Mouse (Mus musculus): ENCODE measurements at regions not wholly inside any gene's neighbourhood (a gene's known extent, or its start where the extent isn't known, plus 50 kb on each side); places are given as distances from the start of the nearest gene placed in this dataset.

GRCm38 (mm10) chr12:13724511-13724910, 427.3 kb downstream of the Fam84a start:
- Histone ChIP-seq H3K4me3 (no peak overlapping the region), H3K4me1 (no peaks in the 10 kb centered on the region), H3K27me3 (no peaks in the 10 kb centered on the region), H3K9me3 (no peaks in the 10 kb centered on the region), H3K36me3 (no peaks in the 10 kb centered on the region), H3K27ac (no peak overlapping the region), H3K4me2 (replicated peaks) (no peak overlapping the region), H3K9ac (no peak overlapping the region)
- 82% methylated on average over 2 of the region's 2 CpGs for WGBS
- ATAC-seq (ENCODE audit: insufficient number of reproducible peaks, insufficient read depth, low FRiP score, low TSS enrichment): no peak

- 78% methylated on average over 3 of the region's 3 CpGs for WGBS
- Histone ChIP-seq H3K4me3 (no peak overlapping the region), H3K9me3 (no peaks in the 10 kb centered on the region), H3K4me2 (replicated peaks) (no peak overlapping the region), H3K27me3 (no peaks in the 10 kb centered on the region), H3K4me1 (no peaks in the 10 kb centered on the region), H3K36me3 (no peaks in the 10 kb centered on the region), H3K27ac (no peak overlapping the region), H3K9ac (no peak overlapping the region)
- no peak for ATAC-seq (ENCODE audit: insufficient number of reproducible peaks, insufficient read depth, low FRiP score, low TSS enrichment)
Measured at GRCm38 (mm10) chr12:13709806-13710205, 440.9 kb downstream of the Nbas start.

- Histone ChIP-seq H3K4me2 (replicated peaks) (no peak overlapping the region), H3K4me3 (no peak overlapping the region), H3K9ac (no peak overlapping the region), H3K27me3 (no peaks in the 10 kb centered on the region), H3K36me3 (no peaks in the 10 kb centered on the region), H3K9me3 (no peaks in the 10 kb centered on the region), H3K4me1 (no peaks in the 10 kb centered on the region), H3K27ac (no peak overlapping the region)
- ATAC-seq (ENCODE audit: insufficient number of reproducible peaks, insufficient read depth, low FRiP score, low TSS enrichment): no peak
- WGBS: 79% methylated on average over 5 of the region's 5 CpGs
Measured at GRCm38 (mm10) chr12:13707747-13708146, 438.8 kb downstream of the Nbas start.

GRCm38 (mm10) chr12:13706510-13706909, 437.6 kb downstream of the Nbas start:
- H3K4me2 ChIP-seq (replicated peaks): no peak overlapping the region
- H3K27me3 ChIP-seq: no peaks in the 10 kb centered on the region
- WGBS: 67% methylated on average over 4 of the region's 4 CpGs
- peak; percentile 60; the same call in 1 of the 2 replicates for ATAC-seq (ENCODE audit: insufficient number of reproducible peaks, insufficient read depth, low FRiP score, low TSS enrichment)
- no peaks in the 10 kb centered on the region for H3K4me1 ChIP-seq
- H3K9ac ChIP-seq: no peak overlapping the region
- no peaks in the 10 kb centered on the region for H3K9me3 ChIP-seq
- H3K27ac ChIP-seq: no peak overlapping the region
- H3K36me3 ChIP-seq: no peaks in the 10 kb centered on the region
- no peak overlapping the region for H3K4me3 ChIP-seq

GRCm38 (mm10) chr12:13703604-13704003, 434.7 kb downstream of the Nbas start:
- H3K9me3 ChIP-seq: no peaks in the 10 kb centered on the region
- no peaks in the 10 kb centered on the region for H3K27me3 ChIP-seq
- WGBS: 89% methylated on average over 3 of the region's 3 CpGs
- no peaks in the 10 kb centered on the region for H3K36me3 ChIP-seq
- H3K4me2 ChIP-seq (replicated peaks): no peak overlapping the region
- no peak for ATAC-seq (ENCODE audit: insufficient number of reproducible peaks, insufficient read depth, low FRiP score, low TSS enrichment)
- no peak overlapping the region for H3K4me3 ChIP-seq
- no peak overlapping the region for H3K9ac ChIP-seq
- H3K27ac ChIP-seq: no peak overlapping the region
- H3K4me1 ChIP-seq: no peaks in the 10 kb centered on the region

- no peaks in the 10 kb centered on the region for H3K9me3 ChIP-seq
- H3K27ac ChIP-seq: no peak overlapping the region
- H3K36me3 ChIP-seq: no peaks in the 10 kb centered on the region
- H3K9ac ChIP-seq: no peak overlapping the region
- H3K4me1 ChIP-seq: no peaks in the 10 kb centered on the region
- no peak for ATAC-seq (ENCODE audit: insufficient number of reproducible peaks, insufficient read depth, low FRiP score, low TSS enrichment)
- no peak overlapping the region for H3K4me3 ChIP-seq
- 86% methylated on average over 2 of the region's 2 CpGs for WGBS
- H3K27me3 ChIP-seq: no peaks in the 10 kb centered on the region
- H3K4me2 ChIP-seq (replicated peaks): no peak overlapping the region
Measured at GRCm38 (mm10) chr12:13699858-13700257, 430.9 kb downstream of the Nbas start.

GRCm38 (mm10) chr12:13698834-13699233, 429.9 kb downstream of the Nbas start:
- Histone ChIP-seq H3K9me3 (no peaks in the 10 kb centered on the region), H3K4me1 (no peaks in the 10 kb centered on the region), H3K4me2 (replicated peaks) (no peak overlapping the region), H3K27ac (no peak overlapping the region), H3K36me3 (no peaks in the 10 kb centered on the region), H3K4me3 (no peak overlapping the region), H3K9ac (no peak overlapping the region), H3K27me3 (no peaks in the 10 kb centered on the region)
- ATAC-seq (ENCODE audit: insufficient number of reproducible peaks, insufficient read depth, low FRiP score, low TSS enrichment): no peak
- 67% methylated on average over 4 of the region's 4 CpGs for WGBS

- no peak overlapping the region for H3K27ac ChIP-seq
- H3K9me3 ChIP-seq: no peaks in the 10 kb centered on the region
- H3K27me3 ChIP-seq: no peaks in the 10 kb centered on the region
- H3K4me1 ChIP-seq: peaks cover 2% of the 10 kb centered on the region; the same call in 1 of the 2 replicates
- no peak overlapping the region for H3K9ac ChIP-seq
- no peak overlapping the region for H3K4me2 ChIP-seq (replicated peaks)
- no peaks in the 10 kb centered on the region for H3K36me3 ChIP-seq
- H3K4me3 ChIP-seq: no peak overlapping the region
- ATAC-seq (ENCODE audit: insufficient number of reproducible peaks, insufficient read depth, low FRiP score, low TSS enrichment): no peak
- WGBS: 54% methylated on average over 2 of the region's 2 CpGs
Measured at GRCm38 (mm10) chr12:13691394-13692165, 422.6 kb downstream of the Nbas start.

GRCm38 (mm10) chr12:13677266-13677665, 408.3 kb downstream of the Nbas start:
- 74% methylated on average over 1 of the region's 1 CpGs for WGBS
- ATAC-seq (ENCODE audit: insufficient number of reproducible peaks, insufficient read depth, low FRiP score, low TSS enrichment): no peak
- no peaks in the 10 kb centered on the region for H3K36me3 ChIP-seq
- no peaks in the 10 kb centered on the region for H3K4me1 ChIP-seq
- H3K9ac ChIP-seq: no peak overlapping the region
- H3K4me2 ChIP-seq (replicated peaks): no peak overlapping the region
- no peak overlapping the region for H3K27ac ChIP-seq
- no peaks in the 10 kb centered on the region for H3K9me3 ChIP-seq
- no peak overlapping the region for H3K4me3 ChIP-seq
- H3K27me3 ChIP-seq: no peaks in the 10 kb centered on the region

GRCm38 (mm10) chr12:13669453-13669852, 400.5 kb downstream of the Nbas start:
- Histone ChIP-seq H3K27ac (no peak overlapping the region), H3K9ac (no peak overlapping the region), H3K4me1 (no peaks in the 10 kb centered on the region), H3K4me3 (no peak overlapping the region), H3K4me2 (replicated peaks) (no peak overlapping the region), H3K36me3 (no peaks in the 10 kb centered on the region), H3K27me3 (no peaks in the 10 kb centered on the region), H3K9me3 (no peaks in the 10 kb centered on the region)
- no peak for ATAC-seq (ENCODE audit: insufficient number of reproducible peaks, insufficient read depth, low FRiP score, low TSS enrichment)

- ATAC-seq (ENCODE audit: insufficient number of reproducible peaks, insufficient read depth, low FRiP score, low TSS enrichment): no peak
- 75% methylated on average over 3 of the region's 3 CpGs for WGBS
- Histone ChIP-seq H3K4me1 (no peaks in the 10 kb centered on the region), H3K9me3 (no peaks in the 10 kb centered on the region), H3K36me3 (no peaks in the 10 kb centered on the region), H3K27me3 (no peaks in the 10 kb centered on the region), H3K4me2 (replicated peaks) (no peak overlapping the region), H3K9ac (no peak overlapping the region), H3K27ac (no peak overlapping the region), H3K4me3 (no peak overlapping the region)
Measured at GRCm38 (mm10) chr12:13668485-13669022, 399.6 kb downstream of the Nbas start.

- no peak overlapping the region for H3K4me3 ChIP-seq
- 61% methylated on average over 1 of the region's 1 CpGs for whole genome bisulfite sequencing
- H3K9me3 ChIP-seq: no peaks in the 10 kb centered on the region
- no peak for ATAC-seq (ENCODE audit: insufficient number of reproducible peaks, insufficient read depth, low FRiP score, low TSS enrichment)
- no peaks in the 10 kb centered on the region for H3K36me3 ChIP-seq
- no peak overlapping the region for H3K4me2 ChIP-seq (replicated peaks)
- no peaks in the 10 kb centered on the region for H3K27me3 ChIP-seq
- no peak overlapping the region for H3K9ac ChIP-seq
- no peak overlapping the region for H3K27ac ChIP-seq
- H3K4me1 ChIP-seq: no peaks in the 10 kb centered on the region
Measured at GRCm38 (mm10) chr12:13639336-13639735, 370.4 kb downstream of the Nbas start.
